Mouse (Mus musculus): ENCODE results near the gene Bspry.

Gene Bspry

DNA sequence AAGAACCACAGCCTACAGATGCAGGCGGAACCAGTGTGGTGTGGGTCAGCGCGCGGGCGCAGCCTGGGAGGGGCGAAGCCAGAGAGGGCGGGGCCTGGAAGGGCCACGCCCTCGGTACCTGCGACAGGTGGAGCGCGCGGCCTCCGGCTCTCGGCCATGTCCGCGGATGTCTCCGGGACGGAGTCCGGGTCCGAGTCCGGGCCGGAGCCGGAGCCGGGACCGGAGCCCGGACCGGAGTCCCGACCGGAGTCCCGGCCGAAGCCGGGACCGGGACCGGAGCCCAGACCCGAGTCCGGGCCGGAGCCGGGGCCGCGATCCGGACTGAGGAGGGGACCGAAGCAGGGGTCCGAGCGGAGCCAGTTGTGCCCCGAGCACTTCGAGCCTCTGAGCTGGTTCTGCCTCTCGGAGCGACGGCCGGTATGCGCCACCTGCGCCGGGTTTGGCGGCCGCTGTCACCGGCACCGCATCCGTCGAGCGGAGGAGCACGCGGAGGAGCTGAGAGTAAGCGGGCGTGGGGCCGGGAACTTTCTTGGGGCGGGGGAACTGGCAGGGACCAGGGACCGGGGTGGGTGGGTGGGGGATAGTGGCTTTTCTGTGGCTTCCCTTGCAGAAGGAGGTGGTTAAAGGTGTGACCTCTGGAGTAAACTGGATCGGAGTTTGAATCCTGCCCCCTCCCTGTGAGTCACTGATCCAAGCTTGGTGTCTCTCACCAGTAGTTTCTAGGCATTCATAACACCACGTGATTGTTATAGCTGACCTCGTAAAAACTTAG, at the start of gene Bspry:
Bspry (plus strand) TSS at position 117 of the 772 bp plus-strand sequence.
- POLR2A ChIA-PET: interaction anchor here in 3 of 4 experiments (0.6 to 3.4 kb wide), 16 partner anchors 9 to 173 kb away, joined by 3 to 13 read pairs (median 4); partner anchors contain the start of genes 4933430I17Rik (in 2 of the 3), Prpf4 (in 2 of the 3), Cdc26 (in 1 of the 3) and Pole3 (in 1 of the 3)

DNA sequence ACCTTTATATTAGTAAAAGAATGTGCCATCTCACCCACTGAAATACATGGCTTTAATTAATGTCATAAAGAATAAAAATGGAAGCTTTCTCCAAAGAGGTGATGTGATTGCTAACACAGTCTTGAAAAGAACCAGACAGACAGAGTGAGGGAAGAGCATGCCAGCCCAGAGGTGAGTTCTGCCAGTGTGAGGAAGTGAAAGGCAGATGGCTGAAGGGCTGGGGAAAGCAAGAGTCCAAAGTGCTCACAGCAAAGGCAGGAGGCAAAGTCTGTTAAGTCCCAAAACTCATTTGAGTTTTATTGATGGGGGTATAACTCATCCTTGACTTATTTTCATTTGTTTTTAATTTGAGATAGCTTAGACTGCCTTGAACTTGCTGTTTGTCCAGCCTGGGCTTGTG, 49.2 kb upstream of the Bspry start:
- ChIA-PET POLR2A (interaction anchor here in 3 of 4 experiments (0.8 to 14.4 kb wide), 6 partner anchors 10 to 124 kb away, joined by 3 to 126 read pairs (median 4); partner anchors contain the start of genes Cdc26 (in 1 of the 3), Fkbp15 (in 1 of the 3), Prpf4 (in 1 of the 3) and Slc31a1 (in 1 of the 3)), CTCF (no interaction called here)

More for the DNA sequence above, at the start of gene Bspry:
- CTCF ChIA-PET: interaction anchor here in 3 of 4 experiments (0.5 to 1.5 kb wide), 14 partner anchors 10 to 486 kb away, joined by 3 to 6 read pairs (median 3); partner anchors contain the start of gene Wdr31 (in 1 of the 3)

DNA sequence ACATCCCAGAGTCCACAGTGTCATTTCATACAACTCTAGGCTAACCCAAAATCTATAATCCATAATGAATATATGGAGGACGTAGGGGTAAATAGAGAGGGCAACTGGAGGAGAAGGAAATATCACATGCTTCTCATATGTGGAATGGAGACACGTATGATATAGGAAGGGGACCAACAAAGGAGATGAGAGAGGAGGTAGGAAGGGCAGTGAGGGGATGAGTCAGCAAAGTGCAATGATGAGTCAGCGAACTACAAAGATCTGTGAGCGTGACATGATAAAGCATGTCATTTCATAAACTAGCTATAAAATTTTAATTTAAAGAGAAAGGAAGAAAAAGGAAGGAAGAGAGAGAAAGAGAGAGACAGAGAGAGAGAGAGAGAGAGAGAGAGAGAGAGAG, 48.3 kb upstream of the Bspry start:
- POLR2A ChIA-PET: interaction anchor here in 2 of 4 experiments (0.6 to 14.4 kb wide), 3 partner anchors 23 to 420 kb away, joined by 3 to 126 read pairs (median 4); partner anchors contain the start of genes Cdc26 (in 1 of the 2) and Prpf4 (in 1 of the 2)
- CTCF ChIA-PET: no interaction called here

DNA sequence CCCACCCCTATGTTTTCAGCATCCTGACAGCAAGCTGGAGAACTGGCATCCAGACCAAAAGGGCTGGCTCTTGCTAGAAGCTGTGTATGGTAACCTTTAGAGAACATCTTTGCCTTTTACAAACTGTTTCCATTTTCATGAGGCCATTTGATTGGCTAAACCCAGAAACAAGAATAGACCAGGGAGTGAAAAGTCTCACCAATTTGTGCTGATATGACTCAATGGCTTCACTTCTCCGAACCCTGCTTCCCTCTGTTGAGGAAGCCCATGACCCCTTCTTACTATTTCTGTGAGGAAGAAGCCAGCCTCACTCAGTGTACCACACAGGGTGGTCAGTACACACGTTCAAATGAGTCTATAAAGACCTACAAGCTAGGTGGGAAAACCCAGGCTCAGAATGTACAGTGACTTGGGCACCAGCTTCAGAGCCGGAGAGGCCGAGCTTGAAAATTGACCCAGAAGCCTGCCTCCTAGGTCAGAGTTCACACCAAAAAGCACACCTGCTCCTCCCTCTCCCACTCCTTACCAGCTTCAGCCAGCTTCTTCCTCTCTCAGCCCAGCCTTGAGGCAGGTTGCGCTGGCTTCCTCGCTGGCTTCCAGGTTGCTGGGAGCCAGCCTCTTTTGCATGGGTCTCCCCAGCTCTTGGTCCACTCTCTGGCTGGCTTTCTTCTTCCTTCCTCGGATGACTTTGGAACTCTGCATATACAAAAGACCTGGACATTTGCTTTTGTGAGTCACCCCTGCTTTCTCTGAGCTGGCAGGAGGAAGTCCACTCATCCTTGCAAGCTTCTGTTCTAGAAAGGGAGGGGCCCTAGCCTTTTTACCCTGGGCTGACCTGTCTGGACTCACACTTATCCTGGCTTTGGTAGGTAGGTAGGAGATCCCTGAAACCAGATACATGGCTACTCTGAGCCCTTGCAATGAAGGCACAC, 45.6 kb upstream of the Bspry start:
- CTCF ChIA-PET: interaction anchor here in 1 of 4 experiments (0.6 to 1.7 kb wide), 4 partner anchors 13 to 74 kb away, joined by 3 to 4 read pairs (median 3); partner anchors contain the start of genes Fkbp15 and Slc31a1
- POLR2A ChIA-PET: interaction anchor here in 3 of 4 experiments (0.8 to 1.8 kb wide), 7 partner anchors 25 to 91 kb away, joined by 3 to 16 read pairs (median 6); partner anchors contain the start of genes Cdc26 (in 2 of the 3), Fkbp15 (in 2 of the 3), Prpf4 (in 2 of the 3) and Slc31a1 (in 2 of the 3)

DNA sequence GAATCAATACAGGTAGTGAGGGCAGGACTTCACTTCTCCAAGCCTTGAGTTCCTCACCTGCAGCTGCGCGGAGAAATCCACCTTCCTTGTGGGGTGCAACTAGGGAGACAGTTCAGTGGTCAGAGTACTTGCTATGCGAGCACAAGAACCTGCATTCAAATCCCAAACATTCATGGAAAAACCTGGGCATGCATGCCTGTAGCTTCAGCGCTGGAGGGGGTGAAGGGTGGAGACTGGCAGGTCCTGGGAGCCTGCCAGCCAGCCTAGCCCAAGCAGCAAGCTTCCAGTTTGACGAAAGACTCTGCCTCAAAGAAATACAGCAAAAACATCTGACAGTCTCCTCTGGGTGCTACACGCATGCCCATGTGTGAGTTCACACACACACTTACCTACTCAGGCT, 44.8 kb upstream of the Bspry start, which contains the start of gene Rnf183:
Rnf183 (minus strand) TSS at position 172 of the 400 bp plus-strand sequence.
- CTCF ChIA-PET: interaction anchor here in 1 of 4 experiments (1.7 kb wide), 1 partner anchor 20 kb away, joined by 3 read pairs; no protein-coding TSS in a partner anchor

DNA sequence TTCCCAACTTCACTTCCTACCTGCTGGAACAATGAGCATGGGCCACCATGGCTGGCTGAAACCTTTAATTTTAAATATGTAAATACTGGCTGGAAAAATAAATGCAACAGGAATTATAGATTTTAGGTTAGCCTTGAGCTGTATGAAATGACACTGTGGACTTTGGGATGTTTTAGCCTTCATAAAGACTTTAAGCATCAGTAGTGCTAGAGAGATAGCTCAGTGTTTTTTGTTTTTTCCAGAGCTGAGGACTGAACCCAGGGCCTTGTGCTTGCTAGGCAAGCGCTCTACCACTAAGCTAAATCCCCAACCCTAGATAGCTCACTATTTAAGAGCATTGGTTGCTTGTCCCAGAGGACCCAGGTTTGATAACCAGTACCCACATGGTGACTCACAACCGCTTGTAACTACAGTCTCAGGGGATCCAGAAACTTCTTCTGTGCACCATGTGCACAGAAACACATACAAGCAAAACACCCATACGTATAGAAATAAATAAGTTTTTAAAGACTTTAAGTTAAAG, 42.5 kb upstream of the Bspry start:
- CTCF ChIA-PET: no interaction called here
- POLR2A ChIA-PET: interaction anchor here in 1 of 4 experiments (0.8 kb wide), 1 partner anchor 76 kb away, joined by 3 read pairs; no protein-coding TSS in a partner anchor

More for the DNA sequence above, 44.8 kb upstream of the Bspry start, which contains the start of gene Rnf183:
- POLR2A ChIA-PET: interaction anchor here in 3 of 4 experiments (0.7 to 1.8 kb wide), 5 partner anchors 20 to 75 kb away, joined by 3 to 16 read pairs (median 6); partner anchors contain the start of genes Cdc26 (in 1 of the 3), Fkbp15 (in 1 of the 3), Prpf4 (in 1 of the 3) and Slc31a1 (in 1 of the 3)

DNA sequence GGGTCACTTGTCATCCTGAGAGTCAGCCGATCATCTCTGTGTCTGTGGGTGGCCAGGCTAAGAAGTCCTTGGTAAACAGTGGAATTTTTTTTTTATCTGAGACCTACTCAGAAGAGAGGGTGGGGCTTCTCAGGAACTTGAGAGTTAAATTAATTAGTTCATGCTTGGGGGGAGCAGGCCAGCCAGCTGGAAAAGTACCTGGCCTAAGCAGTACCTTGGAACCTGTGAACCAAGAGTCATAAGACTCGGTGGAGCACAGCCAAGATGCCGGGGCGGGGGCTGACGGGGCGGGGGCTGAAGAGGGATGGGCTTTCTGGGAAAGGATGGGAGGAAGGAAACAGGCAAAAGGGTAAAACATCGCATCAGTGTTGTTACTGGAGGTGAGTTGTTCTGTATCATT, 42.0 kb upstream of the Bspry start:
- CTCF ChIA-PET: interaction anchor here in 1 of 4 experiments (0.6 kb wide), 1 partner anchor 27 kb away, joined by 3 read pairs; no protein-coding TSS in a partner anchor
- POLR2A ChIA-PET: interaction anchor here in 1 of 4 experiments (0.8 kb wide), 1 partner anchor 77 kb away, joined by 3 read pairs; no protein-coding TSS in a partner anchor

DNA sequence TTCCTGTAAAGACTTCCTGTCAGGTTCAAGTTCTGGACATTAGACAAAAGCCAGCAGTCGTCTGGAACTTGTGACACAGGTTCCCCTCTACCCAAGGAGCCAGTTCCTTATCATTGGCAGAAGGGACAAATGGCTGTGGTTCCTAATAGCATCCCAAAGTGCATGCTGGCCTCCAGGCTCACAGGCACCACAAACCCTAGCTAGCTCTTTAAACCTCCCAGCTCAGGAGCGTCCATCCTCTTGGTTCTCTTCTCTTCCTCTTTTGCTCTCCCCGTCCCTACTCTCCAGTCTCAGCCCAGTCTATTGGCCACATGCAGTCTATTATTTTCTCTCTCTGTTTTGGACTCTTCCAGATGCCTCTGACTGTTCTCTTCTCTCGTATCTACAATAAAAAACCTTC, 40.1 kb upstream of the Bspry start:
- POLR2A ChIA-PET: interaction anchor here in 1 of 4 experiments (0.6 to 1.0 kb wide), 2 partner anchors 14 to 79 kb away, joined by 3 to 5 read pairs; no protein-coding TSS in a partner anchor
- CTCF ChIA-PET: interaction anchor here in 1 of 4 experiments (1.1 kb wide), 1 partner anchor 15 kb away, joined by 3 read pairs; no protein-coding TSS in a partner anchor

DNA sequence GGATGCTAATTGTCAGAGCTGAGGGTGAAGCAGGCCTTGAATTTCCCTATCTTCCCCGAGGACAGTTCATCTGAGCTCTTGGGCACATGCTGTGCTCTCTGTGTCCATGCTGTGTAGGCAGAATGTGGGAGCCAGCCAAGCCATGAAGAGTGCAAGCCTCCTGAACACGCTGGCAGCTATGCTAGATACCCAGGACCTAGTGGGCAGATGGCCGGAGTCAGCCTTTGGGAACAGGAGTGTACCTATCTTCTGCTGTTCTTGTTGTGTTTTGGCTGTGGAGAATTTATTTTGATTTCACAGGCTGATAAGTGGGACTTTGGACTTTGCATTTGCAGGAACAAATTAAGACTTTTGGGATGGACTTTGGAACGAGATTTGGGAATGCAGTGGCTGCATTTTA, 39.3 kb upstream of the Bspry start:
- ChIA-PET CTCF (interaction anchor here in 2 of 4 experiments (1.0 to 1.1 kb wide), 2 partner anchors 15 kb away, joined by 3 read pairs; no protein-coding TSS in a partner anchor), POLR2A (interaction anchor here in 3 of 4 experiments (0.6 kb wide), 3 partner anchors 79 to 80 kb away, joined by 3 to 11 read pairs (median 5); partner anchors contain the start of genes Fkbp15 (in 2 of the 3) and Slc31a1 (in 2 of the 3))

DNA sequence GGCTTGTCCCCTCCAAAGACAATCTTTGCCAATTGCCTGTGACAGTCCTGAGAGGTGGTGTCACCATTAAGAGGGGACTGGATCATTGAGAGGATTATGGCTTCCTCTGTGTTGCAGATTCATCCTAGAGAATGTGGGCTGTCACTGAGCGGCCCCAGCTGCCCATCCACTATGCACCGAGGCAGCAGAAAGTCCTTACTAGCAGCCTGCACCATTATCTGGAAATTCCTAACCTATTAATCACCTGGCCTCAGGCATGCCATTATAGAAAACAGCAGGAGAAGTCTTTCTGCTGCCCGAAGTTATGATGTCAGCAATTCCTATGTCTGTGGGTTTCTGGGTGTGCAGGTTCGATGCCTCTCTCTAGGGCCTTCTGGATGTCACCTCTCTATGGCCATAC, 38.9 kb upstream of the Bspry start:
- CTCF ChIA-PET: interaction anchor here in 1 of 4 experiments (1.0 kb wide), 1 partner anchor 14 kb away, joined by 3 read pairs; no protein-coding TSS in a partner anchor
- POLR2A ChIA-PET: interaction anchor here in 2 of 4 experiments (0.6 to 1.5 kb wide), 2 partner anchors 22 to 81 kb away, joined by 4 to 11 read pairs; partner anchors contain the start of genes Fkbp15 (in 1 of the 2) and Slc31a1 (in 1 of the 2)

DNA sequence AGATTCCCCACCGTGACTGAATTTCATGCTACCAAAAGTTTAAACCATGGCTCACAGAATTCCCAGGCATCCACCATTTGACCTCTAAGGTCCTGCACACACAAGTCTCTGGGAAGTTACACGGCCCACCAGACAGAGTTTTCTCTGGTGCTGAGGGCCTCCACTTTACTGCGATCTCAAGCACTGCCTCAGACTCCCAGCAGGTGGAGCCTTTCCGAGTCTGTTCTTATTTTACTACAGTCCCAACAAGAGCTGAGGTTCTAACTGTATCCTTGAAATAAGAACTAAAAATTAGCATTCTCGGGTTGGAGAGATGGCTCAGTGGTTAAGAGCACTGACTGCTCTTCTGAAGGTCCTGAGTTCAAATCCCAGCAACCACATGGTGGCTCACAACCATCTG, 24.9 kb upstream of the Bspry start:
- POLR2A ChIA-PET: interaction anchor here in 2 of 4 experiments (0.6 to 1.2 kb wide), 4 partner anchors 19 to 95 kb away, joined by 3 to 4 read pairs (median 3); partner anchors contain the start of genes Fkbp15 (in 1 of the 2) and Rnf183 (in 1 of the 2)
- CTCF ChIA-PET: interaction anchor here (0.6 to 2.4 kb wide), 25 partner anchors 9 to 453 kb away, joined by 3 to 10 read pairs (median 3); partner anchors contain the start of genes Cdc26 (in 1 of the 4), Hdhd3 (in 1 of the 4), Prpf4 (in 1 of the 4) and Rnf183 (in 1 of the 4)

DNA sequence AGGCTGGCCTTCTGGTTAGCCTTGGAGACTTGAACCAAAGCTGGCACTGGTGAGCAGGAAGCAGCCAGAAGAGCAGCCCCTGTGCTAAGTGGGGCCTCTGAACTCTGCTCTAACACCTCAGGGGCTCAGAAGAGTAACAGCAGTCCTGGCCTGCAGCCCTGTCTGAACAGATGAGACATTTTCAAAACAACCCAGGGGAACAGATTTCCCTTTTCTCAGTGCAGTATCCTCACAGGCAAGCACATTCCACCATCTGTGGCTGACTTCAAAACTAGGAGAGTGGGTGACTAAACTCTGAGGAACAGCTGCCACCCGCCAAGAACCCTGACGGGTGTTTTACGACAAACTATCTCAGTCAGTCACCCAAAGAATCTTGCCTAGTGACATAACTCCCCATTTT, 20.8 kb upstream of the Bspry start:
- CTCF ChIA-PET: interaction anchor here in 1 of 4 experiments (0.6 kb wide), 1 partner anchor 195 kb away, joined by 3 read pairs; no protein-coding TSS in a partner anchor

DNA sequence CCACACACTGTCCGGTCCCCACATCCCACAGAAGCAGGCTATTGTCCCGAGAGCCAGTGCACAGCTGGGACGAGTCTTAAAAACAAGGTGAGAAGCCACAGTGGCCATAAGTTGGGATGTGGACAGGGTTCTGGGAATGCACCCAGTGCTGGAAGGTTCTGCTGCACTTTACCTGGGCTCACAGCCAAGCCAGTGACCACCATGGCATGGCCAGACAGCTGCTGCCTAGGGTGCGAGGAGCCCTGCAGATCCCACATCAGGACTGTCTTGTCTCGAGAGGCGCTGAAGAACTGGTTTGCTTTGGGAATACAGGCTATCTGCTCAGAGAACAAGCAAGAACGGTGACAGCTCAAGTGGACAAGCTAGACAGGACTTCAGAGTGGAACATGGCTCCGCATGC, 19.5 kb upstream of the Bspry start:
- ChIA-PET POLR2A (interaction anchor here in 2 of 4 experiments (0.6 to 1.8 kb wide), 4 partner anchors 34 to 112 kb away, joined by 3 to 4 read pairs (median 4); partner anchors contain the start of genes Fkbp15 (in 1 of the 2) and Slc31a1 (in 1 of the 2)), CTCF (no interaction called here)

More for the DNA sequence above, 20.8 kb upstream of the Bspry start:
- POLR2A ChIA-PET: interaction anchor here in 2 of 4 experiments (0.5 to 1.8 kb wide), 4 partner anchors 33 to 215 kb away, joined by 3 to 4 read pairs (median 3); no protein-coding TSS in a partner anchor

DNA sequence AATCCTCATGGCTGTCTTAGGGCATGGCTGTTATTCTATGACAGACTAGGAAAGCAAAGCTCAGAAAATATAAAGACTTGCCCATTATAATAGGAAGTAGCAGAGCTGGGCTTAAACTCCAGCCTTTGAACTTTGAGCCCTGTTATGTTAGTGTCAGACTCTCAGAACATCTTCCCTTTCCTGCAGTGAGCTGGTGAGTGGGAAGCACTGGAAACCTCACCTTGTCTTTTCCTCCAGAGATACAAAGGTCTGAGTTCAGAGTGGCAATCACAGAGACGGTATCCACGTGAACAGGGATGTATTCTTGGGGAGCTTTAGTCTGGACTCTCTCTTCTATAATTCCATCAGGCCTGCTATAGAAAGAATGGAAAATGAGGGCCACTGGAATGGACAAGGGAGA, 16.7 kb upstream of the Bspry start:
- ChIA-PET CTCF (no interaction called here), POLR2A (interaction anchor here in 1 of 4 experiments (0.7 to 1.1 kb wide), 2 partner anchors 22 to 54 kb away, joined by 3 to 4 read pairs; partner anchors contain the start of gene Prpf4)

DNA sequence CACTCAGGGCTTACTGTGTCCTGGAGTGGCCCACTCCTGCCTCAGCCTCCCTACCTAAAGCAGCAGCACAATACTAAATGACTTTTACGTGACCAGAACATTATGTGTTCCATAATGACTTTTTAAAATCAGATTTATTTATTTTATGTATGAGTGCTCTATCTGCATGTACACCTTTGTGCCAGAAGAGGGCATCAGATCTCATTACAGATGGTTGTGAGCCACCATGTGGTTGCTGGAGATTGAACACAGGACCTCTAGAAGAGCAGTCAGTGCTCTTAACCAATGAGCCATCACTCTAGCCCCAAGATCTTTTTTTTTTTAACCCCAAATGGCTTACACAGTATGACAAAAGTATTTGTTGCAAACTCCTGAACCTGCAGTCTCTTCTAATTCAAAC, 11.7 kb upstream of the Bspry start:
- POLR2A ChIA-PET: interaction anchor here in 3 of 4 experiments (0.6 to 1.9 kb wide), 6 partner anchors 12 to 70 kb away, joined by 3 to 6 read pairs (median 3); partner anchors contain the start of genes Bspry (in 1 of the 3), Cdc26 (in 1 of the 3) and Prpf4 (in 1 of the 3)

DNA sequence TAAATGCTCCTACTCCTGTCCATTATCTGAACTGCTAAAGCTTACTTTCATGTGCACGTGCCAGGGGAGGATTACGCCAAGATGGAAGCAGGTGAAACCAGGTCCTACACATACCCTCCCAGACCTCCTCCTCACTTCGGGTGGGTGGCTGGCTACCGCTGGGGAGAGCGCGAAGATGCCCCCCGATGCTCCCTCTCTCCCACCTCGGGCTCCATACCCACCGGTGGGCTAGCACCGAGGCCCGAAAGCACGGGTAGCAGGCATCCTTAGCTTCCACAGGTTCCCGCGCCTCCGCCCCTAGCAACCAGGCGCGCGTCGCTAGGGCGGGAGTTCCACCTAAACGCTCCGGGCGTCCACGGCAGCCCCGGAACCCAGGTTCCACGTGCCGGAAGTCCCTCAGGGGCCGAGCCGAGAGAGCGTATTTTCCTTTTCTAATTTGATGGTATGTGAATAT, 9.2 kb upstream of the Bspry start, which contains the start of gene Wdr31:
Wdr31 (minus strand) TSS at position 299 of the 454 bp plus-strand sequence.
- POLR2A ChIA-PET: interaction anchor here in 2 of 4 experiments (0.5 to 1.1 kb wide), 8 partner anchors 15 to 360 kb away, joined by 3 to 6 read pairs (median 3); partner anchors contain the start of genes 4933430I17Rik (in 1 of the 2), Cdc26 (in 1 of the 2), Fkbp15 (in 1 of the 2) and Pole3 (in 1 of the 2)
- CTCF ChIA-PET: interaction anchor here in 2 of 4 experiments (0.5 to 1.5 kb wide), 2 partner anchors 9 to 310 kb away, joined by 3 to 5 read pairs; partner anchors contain the start of gene Bspry (in 1 of the 2)

More for the DNA sequence above, 11.7 kb upstream of the Bspry start:
- CTCF ChIA-PET: interaction anchor here in 3 of 4 experiments (0.6 to 2.4 kb wide), 15 partner anchors 11 to 296 kb away, joined by 3 to 8 read pairs (median 3); partner anchors contain the start of genes 4933430I17Rik (in 1 of the 3), Bspry (in 1 of the 3), Fkbp15 (in 1 of the 3) and Pole3 (in 1 of the 3)

Data from embryonic stem cell, embryonic (primary cell).